Mouse (Mus musculus) intestine, postnatal 0 days (tissue): ENCODE data around the gene Ttll10. TPM values are rescaled to one million over a fixed set of nuclear protein-coding genes. Genes with fewer than 3 reads are reported as not detected.
A peak's percentile ranks its signal among the peaks of the same experiment; 100 is the strongest.

Experiments used
- ATAC-seq: fragments of 200-750 bp; cut with Nextera tagmentation; 2 replicates; pipeline ENCODE4 v1.8.0; 2017; ENCODE audit warnings: mild to moderate bottlenecking, moderate TSS enrichment, moderate library complexity
- H3K27ac ChIP-seq: fragments of 300-500 bp; sonication (generic); 2 replicates; pipeline ENCODE4 v1.5.1; 2014; ENCODE audit warnings: mild to moderate bottlenecking, low read depth, low read length, moderate library complexity
- H3K27me3 ChIP-seq: fragments of 300-500 bp; sonication (generic); replicated peaks from 2 replicates; pipeline ENCODE4 v1.6.1; 2014; ENCODE audit warnings: low read length, mixed read lengths; ENCODE audit not compliant: control insufficient read depth, insufficient read depth
- H3K36me3 ChIP-seq: fragments of 300-500 bp; sonication (generic); 2 replicates; pipeline ENCODE4 v1.6.1; 2014; ENCODE audit warnings: mild to moderate bottlenecking, moderate library complexity; ENCODE audit not compliant: control insufficient read depth, insufficient read depth
- H3K4me1 ChIP-seq: fragments of 300-500 bp; sonication (generic); replicated peaks from 2 replicates; pipeline ENCODE4 v1.6.1; 2014; ENCODE audit warnings: antibody characterized with exemption, low read length, mixed read lengths; ENCODE audit not compliant: control insufficient read depth, insufficient read depth
- H3K4me2 ChIP-seq: fragments of 300-500 bp; sonication (generic); replicated peaks from 2 replicates; pipeline ENCODE4 v1.6.1; 2014; ENCODE audit warnings: low read depth, mild to moderate bottlenecking, moderate library complexity
- H3K4me3 ChIP-seq: fragments of 300-500 bp; sonication (generic); 2 replicates; pipeline ENCODE4 v1.5.1; 2014; ENCODE audit warnings: low read depth, low read length
- H3K9ac ChIP-seq: fragments of 300-500 bp; sonication (generic); 2 replicates; pipeline ENCODE4 v1.6.1; 2014; ENCODE audit warnings: mild to moderate bottlenecking, low read depth, low read length
- H3K9me3 ChIP-seq: fragments of 300-500 bp; sonication (generic); 2 replicates; pipeline ENCODE4 v1.6.1; 2016; ENCODE audit warnings: mixed run types; ENCODE audit not compliant: control insufficient read depth
- CTCF ChIP-seq: sonication (generic); IDR thresholded peaks from 2 replicates; pipeline ENCODE4 v1.5.1; 2016; ENCODE audit warnings: low read depth, mild to moderate bottlenecking, control low read depth, antibody characterized with exemption, moderate library complexity
- WGBS: fragments of 180-500 bp; shearing (Covaris S2); extraction: QIAGEN DNeasy Blood & Tissue Kit; methylation state at CpG from one replicate; pipeline ENCODE4 v1.1.7; 2014; 5-methylcytosine and 5-hydroxymethylcytosine counted together
- polyA plus RNA-seq: library from polyadenylated mRNA; unstranded; fragments of >200 nt; fragmentation: Nextera tagmentation; extraction: Ambion mirVana; gene quantifications from 2 replicates; pipeline ENCODE4 v1.2.1, GENCODE M21; 2015

Gene Ttll10
- 2.1 and 2.6 TPM in 2 replicates for polyA plus RNA-seq

DNA sequence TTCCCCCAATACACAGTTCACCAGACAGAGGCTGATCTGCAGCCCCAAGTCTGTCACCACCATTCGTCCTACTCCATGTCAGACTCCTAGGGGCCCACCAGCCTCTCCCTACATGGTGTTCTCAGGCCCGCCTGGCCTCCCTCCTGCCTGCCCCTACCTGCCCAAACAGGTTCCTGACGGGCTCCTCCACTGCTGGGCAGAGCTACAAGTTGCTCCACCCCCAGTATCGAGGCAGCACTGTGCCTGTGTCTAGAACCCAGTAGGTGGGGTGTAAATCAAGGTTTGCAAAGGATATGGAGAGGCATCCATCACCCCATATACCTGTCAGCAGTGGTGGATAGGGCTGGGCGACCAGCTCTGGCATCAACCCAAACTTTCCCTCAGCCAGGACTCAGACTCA, at the start of gene Ttll10:
Ttll10 (minus strand) TSS at position 154 of the 400 bp plus-strand sequence.
- WGBS: 10% methylated on average over 5 of the region's 5 CpGs
- ATAC-seq: peak; percentile 80
- H3K27me3 ChIP-seq: no peaks in the 10 kb centered on the region
- no peaks in the 10 kb centered on the region for H3K9me3 ChIP-seq
- peak within 1 kb of the TSS; percentile 68 for H3K4me2 ChIP-seq
- H3K9ac ChIP-seq: peak within 1 kb of the TSS; percentile 78
- H3K36me3 ChIP-seq: no peaks in the 10 kb centered on the region
- H3K27ac ChIP-seq: peak within 1 kb of the TSS; percentile 95
- no peaks in the 10 kb centered on the region for H3K4me1 ChIP-seq
- H3K4me3 ChIP-seq: peak within 1 kb of the TSS; percentile 45
- TF ChIP-seq CTCF: peak; percentile 26

- Histone ChIP-seq H3K27me3 (no peaks in the 10 kb centered on the region), H3K4me1 (no peaks in the 10 kb centered on the region), H3K9ac (no peak overlapping the region), H3K27ac (no peak overlapping the region), H3K4me2 (no peak overlapping the region), H3K4me3 (no peak overlapping the region), H3K36me3 (no peaks in the 10 kb centered on the region), H3K9me3 (no peaks in the 10 kb centered on the region)
- ATAC-seq: 0 out of 2 replicates have a peak, but pooled peaks have one; percentile 7
- WGBS: 38% methylated on average over 4 of the region's 4 CpGs
- TF ChIP-seq CTCF: no peak
Measured at GRCm38 (mm10) chr4:156103342-156103741, 44.1 kb upstream of the Ttll10 start.

- WGBS: 25% methylated on average over 3 of the region's 3 CpGs
- H3K9me3 ChIP-seq: no peaks in the 10 kb centered on the region
- H3K27me3 ChIP-seq: no peaks in the 10 kb centered on the region
- H3K4me1 ChIP-seq: no peaks in the 10 kb centered on the region
- no peak for ATAC-seq
- no peaks in the 10 kb centered on the region for H3K36me3 ChIP-seq
- TF ChIP-seq CTCF: peak; percentile 70
- no peak overlapping the region for H3K9ac ChIP-seq
- H3K4me3 ChIP-seq: no peak overlapping the region
- H3K4me2 ChIP-seq: no peak overlapping the region
- peak overlapping the region; percentile 31; the same call in 1 of the 2 replicates for H3K27ac ChIP-seq
Measured at GRCm38 (mm10) chr4:156101481-156101903, 42.3 kb upstream of the Ttll10 start.

DNA sequence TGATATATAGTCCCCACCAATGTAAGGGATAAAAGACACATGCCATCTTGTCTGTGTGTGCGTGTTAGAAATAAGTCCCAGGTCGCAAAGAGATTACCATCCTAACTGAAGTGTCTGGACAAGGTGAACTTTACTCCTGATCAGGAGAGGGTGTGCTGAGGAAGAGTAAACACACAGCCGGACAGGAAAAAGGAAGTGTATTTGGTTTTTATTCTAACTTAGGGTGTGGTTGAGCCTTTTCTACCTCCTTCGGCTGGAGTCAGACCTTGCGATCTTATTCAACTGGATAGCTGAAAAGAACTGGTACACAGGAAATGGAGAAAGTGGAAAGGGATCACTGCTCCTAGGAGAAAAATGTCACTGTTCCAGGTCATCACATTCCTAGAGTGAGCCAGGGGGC, 41.3 kb upstream of the Ttll10 start:
- no peak overlapping the region for H3K4me2 ChIP-seq
- H3K36me3 ChIP-seq: no peaks in the 10 kb centered on the region
- H3K4me1 ChIP-seq: no peaks in the 10 kb centered on the region
- 0 out of 2 replicates have a peak overlapping the region, but pooled peaks have one; percentile 31 for H3K27ac ChIP-seq
- no peak overlapping the region for H3K9ac ChIP-seq
- ATAC-seq: peak; percentile 78
- H3K27me3 ChIP-seq: no peaks in the 10 kb centered on the region
- H3K4me3 ChIP-seq: no peak overlapping the region
- TF ChIP-seq CTCF: no peak
- H3K9me3 ChIP-seq: no peaks in the 10 kb centered on the region
- 29% methylated on average over 5 of the region's 5 CpGs for WGBS

DNA sequence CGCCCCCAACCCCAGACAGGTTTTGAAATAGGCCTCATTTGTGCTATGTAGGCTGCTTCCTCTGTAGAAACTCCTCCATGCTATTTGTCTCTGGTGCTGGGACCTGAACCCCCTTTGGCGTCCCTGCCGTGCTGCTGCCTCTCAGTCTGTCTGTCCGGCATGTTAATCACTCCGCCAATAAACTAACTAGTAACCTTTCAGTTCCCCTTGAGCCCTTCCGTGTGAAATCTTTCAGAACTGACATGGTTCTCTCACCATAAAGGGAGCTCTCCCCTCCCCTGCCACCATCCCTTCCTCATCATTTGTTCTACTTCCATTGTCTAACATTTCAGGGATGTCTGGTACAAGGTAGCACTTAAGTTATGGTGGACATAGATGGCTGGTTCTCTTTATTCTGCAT, 40.2 kb upstream of the Ttll10 start:
- Histone ChIP-seq H3K27me3 (no peaks in the 10 kb centered on the region), H3K4me2 (no peak overlapping the region), H3K9ac (no peak overlapping the region), H3K4me1 (no peaks in the 10 kb centered on the region), H3K4me3 (no peak overlapping the region), H3K27ac (no peak overlapping the region), H3K36me3 (no peaks in the 10 kb centered on the region), H3K9me3 (no peaks in the 10 kb centered on the region)
- WGBS: 75% methylated on average over 6 of the region's 6 CpGs
- no peak for TF ChIP-seq CTCF
- ATAC-seq: no peak

GRCm38 (mm10) chr4:156097770-156098366, 38.7 kb upstream of the Ttll10 start:
- H3K27me3 ChIP-seq: no peaks in the 10 kb centered on the region
- H3K4me3 ChIP-seq: no peak overlapping the region
- H3K4me2 ChIP-seq: no peak overlapping the region
- H3K27ac ChIP-seq: no peak overlapping the region
- ATAC-seq: no peak
- H3K36me3 ChIP-seq: no peaks in the 10 kb centered on the region
- H3K9ac ChIP-seq: no peak overlapping the region
- H3K4me1 ChIP-seq: no peaks in the 10 kb centered on the region
- H3K9me3 ChIP-seq: no peaks in the 10 kb centered on the region
- 62% methylated on average over 9 of the region's 9 CpGs for WGBS
- TF ChIP-seq CTCF: no peak

- Histone ChIP-seq H3K27me3 (no peaks in the 10 kb centered on the region), H3K4me1 (no peaks in the 10 kb centered on the region), H3K27ac (no peak overlapping the region), H3K4me2 (no peak overlapping the region), H3K9me3 (no peaks in the 10 kb centered on the region), H3K9ac (no peak overlapping the region), H3K36me3 (no peaks in the 10 kb centered on the region), H3K4me3 (no peak overlapping the region)
- WGBS: 79% methylated on average over 1 of the region's 1 CpGs
- no peak for ATAC-seq
- TF ChIP-seq CTCF: no peak
Measured at GRCm38 (mm10) chr4:156096191-156096590, 37.0 kb upstream of the Ttll10 start.
